Mouse (Mus musculus) heart, postnatal 0 days (tissue): ENCODE measurements around the gene Ube2s. TPM values are rescaled to one million over a fixed set of nuclear protein-coding genes. Genes with fewer than 3 reads are reported as not detected.

ENCODE experiments used
- ATAC-seq: fragments of 200-750 bp; cut with Nextera tagmentation; 2 replicates; pipeline ENCODE4 v1.8.0; 2017; ENCODE audit warnings: low read depth, moderate number of reproducible peaks, moderate library complexity; ENCODE audit not compliant: insufficient read depth
- DNase-seq: peaks from one replicate; pipeline ENCODE4 v3.0.0-alpha.2; 2016; ENCODE audit warnings: low spot score
- H3K27ac ChIP-seq: fragments of 300-500 bp; sonication (generic); 2 replicates; pipeline ENCODE4 v1.5.1; 2014; ENCODE audit warnings: low read depth, mild to moderate bottlenecking
- H3K27me3 ChIP-seq: fragments of 300-500 bp; sonication (generic); 2 replicates; pipeline ENCODE4 v1.6.1; 2014; ENCODE audit warnings: low read length, mixed read lengths; ENCODE audit not compliant: control insufficient read depth, insufficient read depth
- H3K36me3 ChIP-seq: fragments of 300-500 bp; sonication (generic); replicated peaks from 2 replicates; pipeline ENCODE4 v1.6.1; 2014; ENCODE audit warnings: low read length, mixed read lengths; ENCODE audit not compliant: control insufficient read depth, insufficient read depth
- H3K4me1 ChIP-seq: fragments of 300-500 bp; sonication (generic); 2 replicates; pipeline ENCODE4 v1.6.1; 2014; ENCODE audit warnings: antibody characterized with exemption; ENCODE audit not compliant: control insufficient read depth, insufficient read depth
- H3K4me2 ChIP-seq: fragments of 300-500 bp; sonication (generic); 2 replicates; pipeline ENCODE4 v1.6.1; 2014; ENCODE audit warnings: low read depth, mild to moderate bottlenecking, low read length, moderate library complexity
- H3K4me3 ChIP-seq: fragments of 300-500 bp; sonication (generic); 2 replicates; pipeline ENCODE4 v1.5.1; 2014; ENCODE audit warnings: low read depth, low read length
- H3K9ac ChIP-seq: fragments of 300-500 bp; sonication (generic); replicated peaks from 2 replicates; pipeline ENCODE4 v1.6.1; 2014; ENCODE audit warnings: low read depth, low read length, mixed read lengths
- H3K9me3 ChIP-seq: fragments of 300-500 bp; sonication (generic); replicated peaks from 2 replicates; pipeline ENCODE4 v1.6.1; 2016; ENCODE audit warnings: low read length; ENCODE audit not compliant: control insufficient read depth
- CTCF ChIP-seq: IDR thresholded peaks from 2 replicates; pipeline ENCODE4 v1.5.1; 2016; ENCODE audit warnings: antibody characterized with exemption, control low read depth, low read depth
- EP300 ChIP-seq: IDR thresholded peaks from 2 replicates; pipeline ENCODE4 v1.6.1; 2016; ENCODE audit warnings: antibody characterized with exemption, low read depth
- WGBS: fragments of 180-500 bp; shearing (Covaris S2); extraction: QIAGEN DNeasy Blood & Tissue Kit; methylation state at CpG from one replicate; pipeline ENCODE4 v1.1.7; 2014; 5-methylcytosine and 5-hydroxymethylcytosine counted together
- polyA plus RNA-seq: library from polyadenylated mRNA; unstranded; fragments of >200 nt; fragmentation: Nextera tagmentation; extraction: Ambion mirVana; gene quantifications from 2 replicates; pipeline ENCODE4 v1.2.1, GENCODE M21; 2015
- total RNA-seq: library from RNA; depleted of rRNA; stranded (reverse); fragments of >200 nt; gene quantifications from 2 replicates; pipeline ENCODE4 v1.2.3, GENCODE M21; 2014; ENCODE audit warnings: low replicate concordance

The Ube2s gene
- total and polyA plus RNA-seq, 2 experiments from 2014 or later = 174 to 440 TPM

DNA sequence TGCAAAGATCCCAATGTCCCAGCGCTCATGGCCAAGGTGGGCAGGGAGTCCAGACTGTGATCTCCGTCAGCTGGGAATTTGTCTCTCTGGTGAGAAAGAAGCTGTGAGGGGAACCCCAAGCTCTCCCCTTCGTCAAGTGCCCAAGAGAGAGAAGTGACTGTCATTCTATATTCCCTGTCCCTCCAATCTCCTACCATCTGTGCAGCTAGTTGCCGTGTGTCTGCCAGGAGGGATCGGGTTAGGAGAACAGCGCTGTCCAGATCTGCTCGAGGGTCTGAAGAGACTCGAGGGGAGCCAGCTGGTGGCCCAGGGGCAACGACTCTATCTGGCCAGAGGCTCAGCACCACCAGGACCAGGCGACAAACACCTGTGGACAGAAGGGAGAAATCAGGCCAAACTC is 36.3 kb downstream of the Ube2s start:
- TF ChIP-seq EP300 = no peak
- no peak for TF ChIP-seq CTCF
- Histone ChIP-seq H3K9ac (no peak overlapping the region), H3K9me3 (no peaks in the 10 kb centered on the region; the same call in 1 of the 2 replicates), H3K4me2 (no peak overlapping the region), H3K27me3 (peaks cover 61% of the 10 kb centered on the region), H3K36me3 (no peaks in the 10 kb centered on the region), H3K4me3 (no peak overlapping the region), H3K27ac (no peak overlapping the region), H3K4me1 (no peaks in the 10 kb centered on the region)
- 35% methylated on average over 10 of the region's 10 CpGs for WGBS
- DNase-seq (no peak), ATAC-seq (no peak)

GRCm38 (mm10) chr7:4771202-4771601 is 41.2 kb downstream of the Ube2s start, which contains the start of gene Fam71e2:
TSS of gene Fam71e2 (minus strand) at chr7:4771302.
- WGBS = 67% methylated on average over 5 of the region's 5 CpGs
- H3K27me3 ChIP-seq = peaks cover 20% of the 10 kb centered on the region
- H3K4me1 ChIP-seq = no peaks in the 10 kb centered on the region
- no peak within 1 kb of the TSS for H3K4me2 ChIP-seq
- no peak within 1 kb of the TSS for H3K9ac ChIP-seq
- H3K36me3 ChIP-seq = no peaks in the 10 kb centered on the region
- no peak within 1 kb of the TSS for H3K4me3 ChIP-seq
- no peaks in the 10 kb centered on the region; the same call in 1 of the 2 replicates for H3K9me3 ChIP-seq
- TF ChIP-seq EP300 (no peak), CTCF (no peak)
- H3K27ac ChIP-seq = no peak within 1 kb of the TSS
- ATAC-seq (no peak), DNase-seq (no peak)

GRCm38 (mm10) chr7:4764946-4765710 is 47.3 kb downstream of the Ube2s start:
- 28% methylated on average over 4 of the region's 4 CpGs for WGBS
- ATAC-seq (no peak), DNase-seq (no peak)
- TF ChIP-seq EP300 (no peak), CTCF (no peak)
- Histone ChIP-seq H3K4me1 (no peaks in the 10 kb centered on the region), H3K9me3 (no peaks in the 10 kb centered on the region), H3K27ac (no peak overlapping the region), H3K4me3 (no peak overlapping the region), H3K36me3 (no peaks in the 10 kb centered on the region), H3K9ac (no peak overlapping the region), H3K4me2 (no peak overlapping the region), H3K27me3 (0 out of 2 replicates have a peak, but pooled peaks cover 4% of the 10 kb centered on the region)

- Histone ChIP-seq H3K27ac (no peak overlapping the region), H3K9me3 (no peaks in the 10 kb centered on the region), H3K4me3 (no peak overlapping the region), H3K36me3 (no peaks in the 10 kb centered on the region), H3K9ac (no peak overlapping the region), H3K27me3 (no peaks in the 10 kb centered on the region), H3K4me2 (no peak overlapping the region), H3K4me1 (no peaks in the 10 kb centered on the region)
- WGBS = 43% methylated on average over 1 of the region's 1 CpGs
- no peak for TF ChIP-seq CTCF
- TF ChIP-seq EP300 = no peak
- ATAC-seq (no peak), DNase-seq (no peak)
Observed at GRCm38 (mm10) chr7:4759670-4760069, 52.7 kb downstream of the Ube2s start.

DNA sequence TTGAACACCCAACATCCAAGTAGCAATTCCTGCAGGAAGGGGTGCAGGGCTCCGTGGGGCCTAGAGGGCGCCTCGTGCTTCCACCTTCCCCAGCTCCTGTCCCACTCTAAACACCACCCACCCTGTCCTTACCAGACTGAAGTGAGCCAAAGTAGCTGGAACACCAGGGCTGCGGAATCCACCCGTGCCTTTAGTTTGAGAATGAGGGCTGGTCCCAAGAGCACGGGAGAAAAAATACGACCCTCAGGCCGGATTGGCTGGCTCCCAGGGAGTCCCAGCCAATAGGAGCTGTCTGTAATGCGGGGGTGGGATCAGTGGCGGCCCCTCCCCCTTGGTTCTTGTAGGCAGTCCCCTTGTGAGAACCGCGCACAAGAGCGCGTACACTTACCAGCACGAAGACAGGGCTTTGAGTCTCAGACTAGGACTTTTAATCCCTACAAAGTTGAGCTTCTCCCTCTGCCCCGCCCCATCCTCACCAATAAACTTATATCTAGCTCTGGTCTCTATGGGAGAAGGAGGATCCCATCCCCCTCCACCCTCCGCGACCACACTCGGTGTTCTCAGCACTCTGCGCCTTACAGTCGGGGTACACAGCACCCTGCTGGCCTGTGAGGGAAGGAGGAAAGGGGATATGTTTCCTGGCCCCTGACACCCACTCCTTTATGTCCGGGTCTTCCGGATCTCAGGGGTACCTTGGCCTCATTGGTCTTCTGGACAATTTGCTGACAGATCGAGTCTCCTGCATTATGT is 59.4 kb downstream of the Ube2s start, which contains the start of gene Cox6b2:
Cox6b2 (minus strand) TSS at position 274 of the 750 bp plus-strand sequence.
- H3K9ac ChIP-seq = peak within 1 kb of the TSS; percentile 25; the same call in 1 of the 2 replicates
- H3K4me2 ChIP-seq = peak within 1 kb of the TSS; percentile 58
- H3K36me3 ChIP-seq = no peaks in the 10 kb centered on the region
- no peaks in the 10 kb centered on the region for H3K9me3 ChIP-seq
- H3K27me3 ChIP-seq = no peaks in the 10 kb centered on the region
- 3% methylated on average over 24 of the region's 24 CpGs for WGBS
- peak within 1 kb of the TSS; percentile 40 for H3K4me3 ChIP-seq
- peaks cover 13% of the 10 kb centered on the region for H3K4me1 ChIP-seq
- TF ChIP-seq CTCF (no peak), EP300 (no peak)
- peak; percentile 86 for ATAC-seq
- DNase-seq = peak; percentile 73
- no peak within 1 kb of the TSS for H3K27ac ChIP-seq
